Mouse (Mus musculus): Measurements from ENCODE around the gene Rnh1.

DNA sequence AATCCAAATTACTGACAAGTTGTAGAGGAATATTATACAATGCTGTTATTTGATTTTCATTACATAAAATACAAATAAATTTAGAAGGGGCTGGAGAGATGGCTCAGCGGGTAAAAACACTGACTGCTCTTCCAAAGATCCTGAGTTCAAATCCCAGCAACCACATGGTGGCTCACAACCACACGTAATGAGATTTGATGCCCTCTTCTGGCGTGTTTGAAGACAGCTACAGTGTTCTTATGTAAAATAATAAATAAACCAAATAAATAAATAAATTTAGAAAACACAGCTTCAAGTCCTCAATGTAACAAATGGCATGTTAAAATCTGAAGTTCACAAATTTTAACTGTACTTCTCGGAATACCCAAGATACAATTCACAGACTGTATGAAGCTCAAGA, 2.4 kb upstream of the Rnh1 start:
- TF ChIP-seq GATA1 (IDR thresholded peaks at IDR 0.05; ENCODE audit: borderline replicate concordance, low read length) (no peak), CTCF (IDR thresholded peaks at IDR 0.05; ENCODE audit: low read depth, low read length) (no peak), POLR2AphosphoS5 (IDR thresholded peaks at IDR 0.05; ENCODE audit: insufficient replicate concordance, low read depth, low read length) (no peak), TAL1 (conservative IDR thresholded peaks at IDR 0.05; ENCODE audit: low read depth, low read length) (no peak), GATA2 (IDR thresholded peaks at IDR 0.05; ENCODE audit: borderline replicate concordance, low read depth, low read length) (no peak)
